Mouse (Mus musculus) bone marrow macrophage, adult 2 months (primary cell): ENCODE measurements at regions not wholly inside any gene's neighbourhood (a gene's known extent, or its start where the extent isn't known, plus 50 kb on each side); places are given as distances from the start of the nearest gene placed in this dataset.
A peak's percentile ranks its signal among the peaks of the same experiment; 100 is the strongest.
"Not testable (repeated sequence)": the region's sequence is repeated elsewhere in the genome, so short reads cannot be mapped to it uniquely, and the experiment has no call there.

Experiments
- H3K27ac ChIP-seq: 2 replicates; pipeline ENCODE4 v1.5.1; 2012; ENCODE audit warnings: low read depth, low read length; ENCODE audit not compliant: insufficient read depth
- H3K4me1 ChIP-seq: 2 replicates; pipeline ENCODE4 v1.6.1; 2012; ENCODE audit warnings: low read length; ENCODE audit not compliant: control insufficient read depth, insufficient read depth
- H3K4me3 ChIP-seq: 2 replicates; pipeline ENCODE4 v1.5.1; 2012; ENCODE audit warnings: mild to moderate bottlenecking, low read length, moderate library complexity; ENCODE audit not compliant: insufficient read depth
- CTCF ChIP-seq: IDR thresholded peaks from 2 replicates; pipeline ENCODE4 v1.5.1; 2012; ENCODE audit warnings: low read depth, mild to moderate bottlenecking, low read length, moderate library complexity
- POLR2A ChIP-seq: IDR thresholded peaks from 2 replicates; pipeline ENCODE4 v1.6.1; 2012; ENCODE audit warnings: mild to moderate bottlenecking, low read depth, low read length, borderline replicate concordance

DNA sequence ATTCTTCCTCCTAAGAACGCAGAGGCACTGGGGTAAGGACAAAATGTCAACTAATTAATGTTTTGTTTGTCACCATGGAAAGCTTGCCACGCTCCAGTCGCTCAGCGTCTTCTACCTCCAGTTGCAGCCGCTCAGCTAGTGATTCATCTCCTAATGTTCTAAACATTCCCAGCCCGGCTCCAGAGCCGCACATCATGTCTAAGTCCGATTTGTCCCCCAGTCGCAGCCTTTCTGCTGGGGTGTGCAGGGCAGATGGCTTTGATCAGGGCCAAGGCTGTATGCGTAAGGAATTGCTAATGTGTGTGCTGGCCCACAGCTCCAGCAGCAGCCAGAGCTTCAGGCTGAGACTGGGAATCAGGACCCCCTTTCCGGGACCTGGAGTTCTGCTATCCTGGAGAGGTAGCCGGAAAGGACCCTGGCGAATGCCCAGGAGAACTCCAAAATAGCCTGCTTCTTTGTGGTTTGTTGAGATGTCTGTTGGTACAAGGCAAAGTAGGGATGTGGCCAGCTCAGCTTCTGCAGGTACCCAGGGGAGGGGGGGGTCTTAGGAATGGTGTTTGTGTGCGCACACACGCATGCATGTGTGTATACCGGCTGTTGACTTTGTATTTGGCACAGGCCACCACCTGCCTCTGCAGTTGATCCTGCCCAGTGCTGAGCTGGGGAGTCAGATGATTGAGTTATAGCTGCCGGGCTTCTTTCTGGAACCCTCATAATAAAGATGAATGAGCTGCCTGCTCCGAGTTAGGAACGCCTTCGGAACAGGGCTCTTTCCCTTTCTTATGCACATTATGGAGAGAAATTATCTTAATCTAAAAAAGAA, 143.0 kb upstream of the Kcng1 start:
- Histone ChIP-seq H3K4me3 (no peak overlapping the region), H3K27ac (no peak overlapping the region), H3K4me1 (peaks cover 4% of the 10 kb centered on the region)
- TF ChIP-seq POLR2A (no peak), CTCF (no peak)

GRCm38 (mm10) chr2:168423551-168423950, 142.0 kb upstream of the Kcng1 start:
- TF ChIP-seq CTCF (peak; percentile 53), POLR2A (no peak)
- Histone ChIP-seq H3K4me1 (no peaks in the 10 kb centered on the region), H3K27ac (no peak overlapping the region), H3K4me3 (no peak overlapping the region)

GRCm38 (mm10) chr2:168415140-168415539, 133.6 kb upstream of the Kcng1 start:
- no peak overlapping the region for H3K27ac ChIP-seq
- no peak overlapping the region for H3K4me3 ChIP-seq
- TF ChIP-seq CTCF: peak; percentile 63
- TF ChIP-seq POLR2A: no peak
- no peaks in the 10 kb centered on the region for H3K4me1 ChIP-seq

- H3K4me1 ChIP-seq: no peaks in the 10 kb centered on the region
- no peak overlapping the region for H3K27ac ChIP-seq
- no peak overlapping the region for H3K4me3 ChIP-seq
- TF ChIP-seq POLR2A: no peak
- no peak for TF ChIP-seq CTCF
Measured at GRCm38 (mm10) chr2:168414110-168414872, 132.8 kb upstream of the Kcng1 start.

- no peak overlapping the region for H3K27ac ChIP-seq
- no peaks in the 10 kb centered on the region for H3K4me1 ChIP-seq
- no peak overlapping the region for H3K4me3 ChIP-seq
- TF ChIP-seq POLR2A (no peak), CTCF (0 out of 2 replicates have a peak, but pooled peaks have one; percentile 16)
Measured at GRCm38 (mm10) chr2:168412853-168413252, 131.3 kb upstream of the Kcng1 start.

GRCm38 (mm10) chr2:168402782-168403513, 121.4 kb upstream of the Kcng1 start:
- Histone ChIP-seq H3K27ac (no peak overlapping the region), H3K4me3 (no peak overlapping the region), H3K4me1 (no peaks in the 10 kb centered on the region)
- TF ChIP-seq POLR2A (no peak), CTCF (no peak)

- no peak for TF ChIP-seq POLR2A
- TF ChIP-seq CTCF: no peak
- no peak overlapping the region for H3K27ac ChIP-seq
- H3K4me3 ChIP-seq: no peak overlapping the region
- H3K4me1 ChIP-seq: no peaks in the 10 kb centered on the region
Measured at GRCm38 (mm10) chr2:168399088-168399709, 117.7 kb upstream of the Kcng1 start.

- H3K4me1 ChIP-seq: no peaks in the 10 kb centered on the region
- no peak overlapping the region for H3K4me3 ChIP-seq
- TF ChIP-seq CTCF (no peak), POLR2A (no peak)
- no peak overlapping the region for H3K27ac ChIP-seq
Measured at GRCm38 (mm10) chr2:168396316-168396715, 114.8 kb upstream of the Kcng1 start.

DNA sequence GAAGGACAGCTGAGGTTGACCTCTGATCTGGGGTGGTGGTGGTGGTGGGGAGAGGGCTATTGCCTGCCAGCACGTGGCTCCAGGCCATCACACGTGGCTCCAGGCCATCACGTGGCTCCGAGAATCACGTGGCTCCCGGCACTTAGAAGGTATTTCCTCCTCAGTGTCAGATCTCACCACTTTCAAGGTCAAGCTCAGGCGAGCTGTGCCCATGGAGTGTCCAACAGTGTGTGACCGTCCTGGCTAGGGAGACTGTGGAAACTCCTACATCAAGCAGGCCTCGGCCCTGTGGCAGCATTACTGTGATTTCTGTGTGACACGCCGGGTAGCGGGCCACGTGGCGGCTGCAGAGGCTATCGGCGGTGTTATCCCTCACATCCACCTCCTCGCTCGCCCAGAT, 111.8 kb upstream of the Kcng1 start:
- H3K27ac ChIP-seq: no peak overlapping the region
- H3K4me3 ChIP-seq: no peak overlapping the region
- no peaks in the 10 kb centered on the region for H3K4me1 ChIP-seq
- no peak for TF ChIP-seq CTCF
- TF ChIP-seq POLR2A: no peak

GRCm38 (mm10) chr2:168392171-168392570, 110.6 kb upstream of the Kcng1 start:
- H3K4me1 ChIP-seq, H3K4me3 ChIP-seq, H3K27ac ChIP-seq: not testable (repeated sequence)
